Mouse (Mus musculus): ENCODE measurements at regions not wholly inside any gene's neighbourhood (a gene's known extent, or its start where the extent isn't known, plus 50 kb on each side); places are given as distances from the start of the nearest gene placed in this dataset.

DNA sequence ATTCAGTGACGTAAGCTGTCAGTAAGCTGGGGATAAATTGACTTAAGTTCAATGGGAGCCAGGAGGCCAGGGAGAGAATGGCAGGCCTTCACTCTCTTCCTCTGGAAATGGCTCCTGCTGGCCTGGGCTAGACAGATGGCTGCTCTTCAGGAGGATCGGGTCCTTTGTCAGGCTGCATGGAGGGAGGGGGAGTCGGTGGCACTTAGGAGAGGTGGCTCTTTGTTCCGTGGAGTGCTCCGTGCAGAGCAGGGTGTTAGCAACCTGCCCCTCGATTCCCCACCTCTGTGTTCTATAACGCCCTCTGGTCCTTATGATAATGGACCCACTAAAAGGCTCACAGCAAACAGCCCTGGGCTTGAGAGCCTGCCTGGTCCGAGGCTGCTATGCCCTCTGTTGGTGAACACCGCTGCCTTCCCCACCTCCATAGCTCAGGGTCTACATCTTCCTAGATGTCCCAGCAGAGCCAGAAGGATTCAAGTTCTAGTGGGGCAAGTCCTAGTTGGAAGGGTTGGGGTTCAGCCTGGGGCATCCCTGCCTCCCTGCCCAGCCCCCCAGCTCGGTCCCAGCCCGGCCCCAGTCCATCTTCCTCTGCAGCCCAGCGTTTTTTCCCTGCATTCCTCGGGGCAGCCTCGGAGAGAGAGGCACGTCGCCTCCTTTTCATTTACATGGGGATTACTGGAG lies 232.1 kb upstream of the 4930535I16Rik start:
- TF ChIP-seq CTCF (IDR thresholded peaks at IDR 0.05; ENCODE audit: extremely low read depth, insufficient read depth, low read length) (no peak; the same call in 1 of the 2 replicates), POLR2A (IDR thresholded peaks at IDR 0.05; ENCODE audit: extremely low read depth, insufficient read depth, low read length) (no peak)

Data from cortical plate, adult 2 months (tissue).